Mouse (Mus musculus) E14TG2a.4 (cell line): ENCODE data around the gene Tln2.

Experiments used
- CTCF ChIP-seq: conservative IDR thresholded peaks from 2 replicates; pipeline ENCODE4 v1.5.1; 2014; ENCODE audit warnings: low read length
- NANOG ChIP-seq: IDR thresholded peaks from 2 replicates; pipeline ENCODE4 v1.6.1; 2014; ENCODE audit warnings: borderline replicate concordance, low read length, mixed read lengths

DNA sequence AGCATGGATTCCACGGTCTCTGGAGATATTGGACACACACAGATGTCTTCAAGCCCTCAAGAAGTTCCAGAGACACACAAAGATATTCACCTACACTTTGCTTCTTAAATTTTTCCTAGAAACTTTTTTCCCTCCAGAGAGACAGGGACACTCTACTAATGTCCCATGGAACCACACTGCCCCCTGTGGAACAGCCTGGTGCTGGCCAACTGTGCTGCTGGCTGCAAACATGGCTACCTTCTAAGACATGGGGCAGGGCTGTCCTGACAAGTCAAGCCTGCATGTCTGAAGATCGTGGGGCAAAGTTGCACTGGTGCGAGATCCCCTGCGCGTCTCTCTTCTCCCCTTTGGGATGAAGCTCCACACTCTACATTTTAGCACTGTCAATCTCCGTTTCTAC, 346.2 kb downstream of the Tln2 start:
- TF ChIP-seq CTCF (peak; percentile 58), NANOG (no peak)
